Mouse (Mus musculus) embryonic facial prominence, embryonic 15.5 days (tissue): Measurements from ENCODE around the gene Gm45521. TPM values are rescaled to one million over a fixed set of nuclear protein-coding genes. Genes with fewer than 3 reads are reported as not detected.

Source experiments
- ATAC-seq: fragments of 200-750 bp; cut with Nextera tagmentation; 2 replicates; pipeline ENCODE4 v1.8.0; 2017; ENCODE audit warnings: low read depth, moderate TSS enrichment; ENCODE audit not compliant: insufficient number of reproducible peaks, low FRiP score, low TSS enrichment
- H3K27ac ChIP-seq: fragments of 300-500 bp; sonication (generic); replicated peaks from 2 replicates; pipeline ENCODE4 v1.5.1; 2015; ENCODE audit warnings: mild to moderate bottlenecking, inconsistent platforms
- H3K27me3 ChIP-seq: fragments of 300-500 bp; sonication (generic); 2 replicates; pipeline ENCODE4 v1.6.1; 2015; ENCODE audit warnings: inconsistent platforms
- H3K36me3 ChIP-seq: fragments of 300-500 bp; sonication (generic); 2 replicates; pipeline ENCODE4 v1.6.1; 2015; ENCODE audit warnings: mild to moderate bottlenecking, inconsistent platforms
- H3K4me1 ChIP-seq: fragments of 300-500 bp; sonication (generic); 2 replicates; pipeline ENCODE4 v1.6.1; 2015; ENCODE audit warnings: inconsistent platforms
- H3K4me2 ChIP-seq: fragments of 300-500 bp; sonication (generic); replicated peaks from 2 replicates; pipeline ENCODE4 v1.6.1; 2015; ENCODE audit warnings: mild to moderate bottlenecking, inconsistent platforms
- H3K4me3 ChIP-seq: fragments of 300-500 bp; sonication (generic); replicated peaks from 2 replicates; pipeline ENCODE4 v1.5.1; 2015; ENCODE audit warnings: mild to moderate bottlenecking, inconsistent platforms
- H3K9ac ChIP-seq: fragments of 300-500 bp; sonication (generic); 2 replicates; pipeline ENCODE4 v1.6.1; 2015; ENCODE audit warnings: inconsistent platforms
- H3K9me3 ChIP-seq: fragments of 300-500 bp; sonication (generic); replicated peaks from 2 replicates; pipeline ENCODE4 v1.6.1; 2016; ENCODE audit warnings: inconsistent platforms
- WGBS: fragments of 180-500 bp; shearing (Covaris S2); methylation state at CpG from one replicate; pipeline ENCODE4 v1.1.7; 2015; 5-methylcytosine and 5-hydroxymethylcytosine counted together
- polyA plus RNA-seq: library from polyadenylated mRNA; unstranded; fragments of >200 nt; fragmentation: Nextera tagmentation; extraction: Ambion mirVana; gene quantifications from 2 replicates; pipeline ENCODE4 v1.2.1, GENCODE M21; 2015

Gm45521 gene
- polyA plus RNA-seq, 1 experiment from 2014 or later = not detected

GRCm38 (mm10) chr14:7954071-7954471 lies 3.0 kb upstream of the Gm45521 start:
- Histone ChIP-seq H3K9ac (no peak overlapping the region), H3K27ac (peak overlapping the region; percentile 74), H3K4me1 (peaks cover 18% of the 10 kb centered on the region), H3K36me3 (peaks cover 19% of the 10 kb centered on the region), H3K4me3 (no peak overlapping the region), H3K27me3 (no peaks in the 10 kb centered on the region), H3K4me2 (no peak overlapping the region), H3K9me3 (no peaks in the 10 kb centered on the region)
- 46% methylated on average over 6 of the region's 6 CpGs for WGBS
- peak; percentile 55 for ATAC-seq

GRCm38 (mm10) chr14:7956427-7956826 lies 661 bp upstream of the Gm45521 start:
- Histone ChIP-seq H3K9ac (no peak overlapping the region), H3K4me2 (no peak overlapping the region), H3K9me3 (no peaks in the 10 kb centered on the region), H3K4me1 (peaks cover 19% of the 10 kb centered on the region), H3K27me3 (no peaks in the 10 kb centered on the region), H3K27ac (no peak overlapping the region), H3K4me3 (no peak overlapping the region), H3K36me3 (no peaks in the 10 kb centered on the region)
- no peak for ATAC-seq
- WGBS = 66% methylated on average over 10 of the region's 10 CpGs

GRCm38 (mm10) chr14:7960616-7961015 lies 3.5 kb downstream of the Gm45521 start:
- Histone ChIP-seq H3K4me3 (no peak overlapping the region), H3K27ac (no peak overlapping the region), H3K4me2 (no peak overlapping the region), H3K9me3 (no peaks in the 10 kb centered on the region), H3K36me3 (no peaks in the 10 kb centered on the region), H3K9ac (no peak overlapping the region), H3K27me3 (no peaks in the 10 kb centered on the region), H3K4me1 (0 out of 2 replicates have a peak, but pooled peaks cover 5% of the 10 kb centered on the region)
- no peak for ATAC-seq
- 56% methylated on average over 11 of the region's 11 CpGs for WGBS

- Histone ChIP-seq H3K9me3 (no peaks in the 10 kb centered on the region), H3K4me2 (no peak overlapping the region), H3K4me1 (0 out of 2 replicates have a peak, but pooled peaks cover 5% of the 10 kb centered on the region), H3K27ac (no peak overlapping the region), H3K36me3 (no peaks in the 10 kb centered on the region), H3K27me3 (no peaks in the 10 kb centered on the region), H3K4me3 (no peak overlapping the region), H3K9ac (no peak overlapping the region)
- ATAC-seq = no peak
- 54% methylated on average over 5 of the region's 5 CpGs for WGBS
Measured at GRCm38 (mm10) chr14:7961714-7962113, 4.6 kb downstream of the Gm45521 start.

GRCm38 (mm10) chr14:7962626-7963025 lies 5.5 kb downstream of the Gm45521 start:
- 86% methylated on average over 2 of the region's 2 CpGs for WGBS
- ATAC-seq = no peak
- H3K27ac ChIP-seq = no peak overlapping the region
- H3K27me3 ChIP-seq = no peaks in the 10 kb centered on the region
- no peaks in the 10 kb centered on the region for H3K9me3 ChIP-seq
- H3K4me3 ChIP-seq = no peak overlapping the region
- no peaks in the 10 kb centered on the region for H3K36me3 ChIP-seq
- H3K4me1 ChIP-seq = 0 out of 2 replicates have a peak, but pooled peaks cover 5% of the 10 kb centered on the region
- H3K9ac ChIP-seq = no peak overlapping the region
- no peak overlapping the region for H3K4me2 ChIP-seq

GRCm38 (mm10) chr14:7963160-7963559 lies 6.1 kb downstream of the Gm45521 start:
- Histone ChIP-seq H3K9me3 (no peaks in the 10 kb centered on the region), H3K9ac (no peak overlapping the region), H3K36me3 (no peaks in the 10 kb centered on the region), H3K4me2 (no peak overlapping the region), H3K4me1 (0 out of 2 replicates have a peak, but pooled peaks cover 5% of the 10 kb centered on the region), H3K4me3 (no peak overlapping the region), H3K27ac (no peak overlapping the region), H3K27me3 (no peaks in the 10 kb centered on the region)
- ATAC-seq = no peak
- 55% methylated on average over 7 of the region's 7 CpGs for WGBS

- no peak overlapping the region for H3K4me3 ChIP-seq
- no peak overlapping the region for H3K27ac ChIP-seq
- no peak for ATAC-seq
- H3K4me1 ChIP-seq = 0 out of 2 replicates have a peak, but pooled peaks cover 5% of the 10 kb centered on the region
- H3K4me2 ChIP-seq = no peak overlapping the region
- 52% methylated on average over 11 of the region's 11 CpGs for WGBS
- no peaks in the 10 kb centered on the region for H3K9me3 ChIP-seq
- H3K36me3 ChIP-seq = no peaks in the 10 kb centered on the region
- H3K27me3 ChIP-seq = no peaks in the 10 kb centered on the region
- no peak overlapping the region for H3K9ac ChIP-seq
Measured at GRCm38 (mm10) chr14:7964219-7964889, 7.3 kb downstream of the Gm45521 start.

- 56% methylated on average over 10 of the region's 10 CpGs for WGBS
- Histone ChIP-seq H3K9me3 (no peaks in the 10 kb centered on the region), H3K4me1 (no peaks in the 10 kb centered on the region), H3K36me3 (no peaks in the 10 kb centered on the region), H3K9ac (no peak overlapping the region), H3K27me3 (no peaks in the 10 kb centered on the region), H3K4me3 (no peak overlapping the region), H3K4me2 (no peak overlapping the region), H3K27ac (no peak overlapping the region)
- no peak for ATAC-seq
Measured at GRCm38 (mm10) chr14:7971889-7972493, 14.9 kb downstream of the Gm45521 start.

- H3K9me3 ChIP-seq = no peaks in the 10 kb centered on the region
- no peak overlapping the region for H3K4me2 ChIP-seq
- H3K36me3 ChIP-seq = no peaks in the 10 kb centered on the region
- no peaks in the 10 kb centered on the region for H3K4me1 ChIP-seq
- no peak overlapping the region for H3K27ac ChIP-seq
- no peak overlapping the region for H3K9ac ChIP-seq
- no peak overlapping the region for H3K4me3 ChIP-seq
- 71% methylated on average over 1 of the region's 1 CpGs for WGBS
- no peaks in the 10 kb centered on the region for H3K27me3 ChIP-seq
- no peak for ATAC-seq
Measured at GRCm38 (mm10) chr14:7974643-7975042, 17.6 kb downstream of the Gm45521 start.

GRCm38 (mm10) chr14:7975177-7975576 lies 18.1 kb downstream of the Gm45521 start:
- H3K9me3 ChIP-seq = no peaks in the 10 kb centered on the region
- H3K27me3 ChIP-seq = no peaks in the 10 kb centered on the region
- H3K27ac ChIP-seq = no peak overlapping the region
- H3K36me3 ChIP-seq = no peaks in the 10 kb centered on the region
- no peak for ATAC-seq
- no peaks in the 10 kb centered on the region for H3K4me1 ChIP-seq
- no peak overlapping the region for H3K9ac ChIP-seq
- WGBS = 77% methylated on average over 6 of the region's 6 CpGs
- no peak overlapping the region for H3K4me2 ChIP-seq
- H3K4me3 ChIP-seq = no peak overlapping the region

GRCm38 (mm10) chr14:7977471-7977870 lies 20.4 kb downstream of the Gm45521 start:
- H3K9me3 ChIP-seq = no peaks in the 10 kb centered on the region
- no peak overlapping the region for H3K4me3 ChIP-seq
- H3K4me1 ChIP-seq = no peaks in the 10 kb centered on the region
- no peak for ATAC-seq
- H3K9ac ChIP-seq = no peak overlapping the region
- no peak overlapping the region for H3K4me2 ChIP-seq
- WGBS = 91% methylated on average over 1 of the region's 1 CpGs
- H3K27ac ChIP-seq = no peak overlapping the region
- H3K27me3 ChIP-seq = no peaks in the 10 kb centered on the region
- no peaks in the 10 kb centered on the region for H3K36me3 ChIP-seq

- 69% methylated on average over 1 of the region's 1 CpGs for WGBS
- no peaks in the 10 kb centered on the region for H3K36me3 ChIP-seq
- no peak overlapping the region for H3K4me2 ChIP-seq
- no peak overlapping the region for H3K27ac ChIP-seq
- H3K4me1 ChIP-seq = no peaks in the 10 kb centered on the region
- no peak for ATAC-seq
- no peak overlapping the region for H3K9ac ChIP-seq
- H3K9me3 ChIP-seq = no peaks in the 10 kb centered on the region
- H3K27me3 ChIP-seq = no peaks in the 10 kb centered on the region
- no peak overlapping the region for H3K4me3 ChIP-seq
Measured at GRCm38 (mm10) chr14:7978183-7978582, 21.1 kb downstream of the Gm45521 start.
